Mouse (Mus musculus) spleen, adult 2 months (tissue): Measurements from ENCODE around the gene Alkal2.

Experiments used
- CTCF ChIP-seq: fragments of 200-500 bp; IDR thresholded peaks from 2 replicates; pipeline ENCODE4 v1.5.1; 2011; ENCODE audit warnings: mild to moderate bottlenecking, inconsistent platforms; ENCODE audit not compliant: insufficient read depth, insufficient read length, insufficient replicate concordance; ENCODE audit errors: extremely low read depth
- POLR2A ChIP-seq: fragments of 200-500 bp; IDR thresholded peaks from 2 replicates; pipeline ENCODE4 v1.6.1; 2011; ENCODE audit warnings: low read depth, low read length, inconsistent platforms

GRCm38 (mm10) chr12:30864347-30864746, 19.8 kb upstream of the Alkal2 start:
- TF ChIP-seq POLR2A: no peak
- no peak for TF ChIP-seq CTCF
